Mouse (Mus musculus): ENCODE results near the gene Arid1b.

GRCm38 (mm10) chr17:5235057-5235456 lies 240.9 kb downstream of the Arid1b start:
- TF ChIP-seq CTCF (IDR thresholded peaks at IDR 0.05): no peak
- TF ChIP-seq EP300 (IDR thresholded peaks at IDR 0.05; ENCODE audit: insufficient read depth, low read depth, low read length): no peak

Measured in heart, adult 2 months (tissue).